Mouse (Mus musculus) MEL (cell line): ENCODE results near the gene Trmt5. TPM values are rescaled to one million over a fixed set of nuclear protein-coding genes. Genes with fewer than 3 reads are reported as not detected.

Source experiments
- DNase-seq: peaks from one replicate; pipeline ENCODE4 v3.0.0; 2011; ENCODE audit warnings: low read depth, low spot score
- H3K27ac ChIP-seq: 2 replicates; pipeline ENCODE4 v1.5.1; 2012; ENCODE audit warnings: low read depth, mild to moderate bottlenecking, control low read depth, low read length, moderate library complexity; ENCODE audit not compliant: control insufficient read depth
- H3K27me3 ChIP-seq, 2 experiments: fragments of 150-350 bp in 1 of 2; sonication (generic) in 1 of 2; 2 replicates each; pipeline ENCODE4 v1.6.1; 2012; ENCODE audit warnings: low read length in 2 of 2, mild to moderate bottlenecking in 2 of 2, improper control_type of control experiment in 1 of 2, moderate library complexity in 1 of 2; ENCODE audit not compliant: insufficient read depth in 2 of 2, control insufficient read depth in 1 of 2
- H3K36me3 ChIP-seq, 2 experiments: 2 replicates each; pipeline ENCODE4 v1.6.1; 2012 to 2014; ENCODE audit warnings: low read length in 2 of 2, improper control_type of control experiment in 1 of 2, inconsistent platforms in 1 of 2, mild to moderate bottlenecking in 1 of 2; ENCODE audit not compliant: insufficient read depth in 2 of 2, control insufficient read depth in 1 of 2
- H3K4me1 ChIP-seq, 2 experiments: fragments of 150-350 bp in 1 of 2; sonication (generic) in 1 of 2; 2 replicates each; pipeline ENCODE4 v1.6.1; 2012; ENCODE audit warnings: low read length in 2 of 2, improper control_type of control experiment in 1 of 2, mild to moderate bottlenecking in 1 of 2; ENCODE audit not compliant: insufficient read depth in 2 of 2, control insufficient read depth in 1 of 2
- H3K4me3 ChIP-seq, 2 experiments: fragments of 150-350 bp in 1 of 2; sonication (generic) in 1 of 2; 2 replicates each; pipeline ENCODE4 v1.5.1; 2012; ENCODE audit warnings: low read depth in 2 of 2, low read length in 2 of 2, mild to moderate bottlenecking in 2 of 2, moderate library complexity in 2 of 2, control low read depth in 1 of 2, improper control_type of control experiment in 1 of 2; ENCODE audit not compliant: control insufficient read depth in 1 of 2, insufficient read depth in 1 of 2
- H3K79me2 ChIP-seq: 2 replicates; pipeline ENCODE4 v1.6.1; 2012; ENCODE audit warnings: mild to moderate bottlenecking, low read length, moderate library complexity; ENCODE audit not compliant: control insufficient read depth, poor library complexity, insufficient read depth
- H3K9ac ChIP-seq: 2 replicates; pipeline ENCODE4 v1.6.1; 2012; ENCODE audit warnings: low read depth, mild to moderate bottlenecking, control low read depth, low read length, moderate library complexity; ENCODE audit not compliant: control insufficient read depth, poor library complexity, severe bottlenecking
- H3K9me3 ChIP-seq: fragments of 150-350 bp; sonication (generic); replicated peaks from 2 replicates; pipeline ENCODE4 v1.6.1; 2012; ENCODE audit warnings: mild to moderate bottlenecking, low read length, improper control_type of control experiment, moderate library complexity; ENCODE audit not compliant: insufficient read depth
- BHLHE40 ChIP-seq: IDR thresholded peaks from 2 replicates; pipeline ENCODE4 v1.6.1; 2012; ENCODE audit warnings: low read depth, mild to moderate bottlenecking, inconsistent platforms, low read length, improper control_type of control experiment, borderline replicate concordance
- CTCF ChIP-seq, 3 experiments: IDR thresholded peaks in 2 of 3; conservative IDR thresholded peaks in 1 of 3; 2 replicates each; pipeline ENCODE4 v1.5.1; 2011 to 2012; ENCODE audit warnings: low read length in 3 of 3, low read depth in 2 of 3, mild to moderate bottlenecking in 2 of 3, improper control_type of control experiment in 1 of 3, inconsistent platforms in 1 of 3, mixed read lengths in 1 of 3, moderate library complexity in 1 of 3; ENCODE audit not compliant: control insufficient read depth in 1 of 3, insufficient read depth in 1 of 3, poor library complexity in 1 of 3, severe bottlenecking in 1 of 3
- E2F4 ChIP-seq: IDR thresholded peaks from 2 replicates; pipeline ENCODE4 v1.6.1; 2011; ENCODE audit warnings: low read depth, low read length, improper control_type of control experiment, borderline replicate concordance
- EP300 ChIP-seq, 2 experiments: IDR thresholded peaks; 2 replicates each; pipeline ENCODE4 v1.6.1; 2011; ENCODE audit warnings: improper control_type of control experiment in 2 of 2, low read length in 2 of 2, low read depth in 1 of 2, mild to moderate bottlenecking in 1 of 2
- GABPA ChIP-seq: IDR thresholded peaks from 2 replicates; pipeline ENCODE4 v1.6.1; 2012; ENCODE audit warnings: low read depth, mild to moderate bottlenecking, inconsistent platforms, low read length, improper control_type of control experiment, moderate library complexity
- GATA1 ChIP-seq: IDR thresholded peaks from 2 replicates; pipeline ENCODE4 v1.6.1; 2011; ENCODE audit warnings: low read depth, low read length, improper control_type of control experiment
- HCFC1 ChIP-seq: IDR thresholded peaks from 2 replicates; pipeline ENCODE4 v1.6.1; 2012; ENCODE audit warnings: low read depth, mild to moderate bottlenecking, inconsistent platforms, low read length, improper control_type of control experiment, moderate library complexity
- JUND ChIP-seq: IDR thresholded peaks from 2 replicates; pipeline ENCODE4 v1.6.1; 2011; ENCODE audit warnings: low read depth, mild to moderate bottlenecking, improper control_type of control experiment, low read length
- MAFK ChIP-seq: IDR thresholded peaks from 2 replicates; pipeline ENCODE4 v1.6.1; 2011; ENCODE audit warnings: low read depth, mild to moderate bottlenecking, low read length, improper control_type of control experiment, borderline replicate concordance
- MYC ChIP-seq: IDR thresholded peaks from 2 replicates; pipeline ENCODE4 v1.6.1; 2011; ENCODE audit warnings: low read depth, mild to moderate bottlenecking, low read length, improper control_type of control experiment, moderate library complexity
- NELFE ChIP-seq: IDR thresholded peaks from 2 replicates; pipeline ENCODE4 v1.6.1; 2011; ENCODE audit warnings: low read depth, low read length, improper control_type of control experiment
- NRF1 ChIP-seq: IDR thresholded peaks from 2 replicates; pipeline ENCODE4 v1.6.1; 2014; ENCODE audit warnings: low read depth, mild to moderate bottlenecking, inconsistent platforms, low read length, improper control_type of control experiment, moderate library complexity; ENCODE audit not compliant: poor library complexity, insufficient read depth, severe bottlenecking
- POLR2AphosphoS2 ChIP-seq: IDR thresholded peaks from 2 replicates; pipeline ENCODE4 v1.6.1; 2011; ENCODE audit warnings: low read length, improper control_type of control experiment
- POLR2AphosphoS5 ChIP-seq: IDR thresholded peaks from 2 replicates; pipeline ENCODE4 v1.6.1; 2012; ENCODE audit warnings: low read depth, borderline replicate concordance, mild to moderate bottlenecking, inconsistent platforms, low read length, moderate library complexity, mixed read lengths
- RCOR1 ChIP-seq: IDR thresholded peaks from 2 replicates; pipeline ENCODE4 v1.6.1; 2012; ENCODE audit warnings: low read depth, mild to moderate bottlenecking, inconsistent platforms, low read length, improper control_type of control experiment
- SIN3A ChIP-seq: IDR thresholded peaks from 2 replicates; pipeline ENCODE4 v1.6.1; 2012; ENCODE audit warnings: low read length, improper control_type of control experiment, inconsistent platforms
- TAL1 ChIP-seq: IDR thresholded peaks from 2 replicates; pipeline ENCODE4 v1.6.1; 2012; ENCODE audit warnings: mild to moderate bottlenecking, inconsistent platforms, low read length, moderate library complexity, mixed read lengths
- TCF12 ChIP-seq: IDR thresholded peaks from 2 replicates; pipeline ENCODE4 v1.6.1; 2014; ENCODE audit warnings: low read depth, mild to moderate bottlenecking, inconsistent platforms, low read length, improper control_type of control experiment, moderate library complexity
- USF1 ChIP-seq: IDR thresholded peaks from 2 replicates; pipeline ENCODE4 v1.6.1; 2014; ENCODE audit warnings: low read depth, mild to moderate bottlenecking, inconsistent platforms, low read length, improper control_type of control experiment, moderate library complexity
- USF2 ChIP-seq, 2 experiments: IDR thresholded peaks; 2 replicates each; pipeline ENCODE4 v1.6.1; 2011 to 2012; ENCODE audit warnings: improper control_type of control experiment in 2 of 2, low read length in 2 of 2, borderline replicate concordance in 1 of 2, inconsistent platforms in 1 of 2, low read depth in 1 of 2, mild to moderate bottlenecking in 1 of 2; ENCODE audit not compliant: insufficient read depth in 1 of 2
- ZC3H11A ChIP-seq: IDR thresholded peaks from 2 replicates; pipeline ENCODE4 v1.6.1; 2012; ENCODE audit warnings: low read depth, mild to moderate bottlenecking, inconsistent platforms, low read length, improper control_type of control experiment
- ZNF384 ChIP-seq: IDR thresholded peaks from 2 replicates; pipeline ENCODE4 v1.6.1; 2012; ENCODE audit warnings: low read depth, mild to moderate bottlenecking, inconsistent platforms, low read length, improper control_type of control experiment
- polyA plus RNA-seq, 2 experiments: library from polyadenylated mRNA; stranded (reverse) in 1 of 2; unstranded in 1 of 2; fragments of >175 nt in 1 of 2; fragments of >200 nt in 1 of 2; gene quantifications; 2 replicates each; pipeline versions ENCODE4 v1.2.1 to v1.2.4; 2012; ENCODE audit warnings: low replicate concordance in 2 of 2, low read depth in 1 of 2; ENCODE audit not compliant: insufficient read length in 2 of 2, insufficient read depth in 1 of 2, missing spikeins in 1 of 2
- total RNA-seq: library from RNA; depleted of rRNA; stranded (reverse); fragments of 300-350 nt; gene quantifications from 2 replicates; pipeline ENCODE4 v1.2.3, GENCODE M21; 2012

The Trmt5 gene
- total and polyA plus RNA-seq, 3 experiments = 24.0 to 28.1 TPM; not detected in 1

DNA sequence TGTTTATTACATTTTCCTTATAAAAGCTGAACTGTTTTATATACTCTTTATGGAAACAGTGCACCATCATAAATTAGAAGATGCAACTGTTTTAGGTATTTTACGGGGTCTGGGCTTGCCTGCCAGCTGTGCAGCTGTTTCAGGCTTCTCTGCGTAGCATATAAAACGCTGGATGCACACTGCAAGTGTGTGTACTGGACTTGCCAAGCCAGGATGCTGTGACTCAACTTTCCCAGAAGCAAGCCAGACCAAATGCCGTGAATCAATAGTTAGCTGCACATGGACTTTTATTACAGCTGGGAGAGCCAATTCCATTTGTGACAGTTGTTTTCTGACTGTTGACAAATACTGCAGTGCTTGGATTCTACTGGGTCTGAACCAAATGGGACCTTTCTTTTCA, 16.6 kb downstream of the Trmt5 start:
- Histone ChIP-seq H3K27me3 (no peaks in the 10 kb centered on the region), H3K9me3 (no peaks in the 10 kb centered on the region), H3K36me3 (no peaks in the 10 kb centered on the region; a peak in 1 of 4 replicates), H3K4me3 (no peak overlapping the region), H3K4me1 (no peaks in the 10 kb centered on the region), H3K79me2 (no peaks in the 10 kb centered on the region), H3K9ac (no peak overlapping the region), H3K27ac (no peak overlapping the region)
- no peak for DNase-seq
- TF ChIP-seq EP300 (IDR thresholded peaks at IDR 0.05; ENCODE audit: low read depth in 1 of 2, low read length in 2 of 2) (no peak), GATA1 (no peak), BHLHE40 (no peak), GABPA (no peak), NELFE (no peak), NRF1 (no peak), ZNF384 (no peak), TAL1 (no peak), USF1 (no peak), TCF12 (no peak), POLR2AphosphoS2 (no peak), E2F4 (no peak), MAFK (no peak), ZC3H11A (no peak), POLR2AphosphoS5 (no peak)

DNA sequence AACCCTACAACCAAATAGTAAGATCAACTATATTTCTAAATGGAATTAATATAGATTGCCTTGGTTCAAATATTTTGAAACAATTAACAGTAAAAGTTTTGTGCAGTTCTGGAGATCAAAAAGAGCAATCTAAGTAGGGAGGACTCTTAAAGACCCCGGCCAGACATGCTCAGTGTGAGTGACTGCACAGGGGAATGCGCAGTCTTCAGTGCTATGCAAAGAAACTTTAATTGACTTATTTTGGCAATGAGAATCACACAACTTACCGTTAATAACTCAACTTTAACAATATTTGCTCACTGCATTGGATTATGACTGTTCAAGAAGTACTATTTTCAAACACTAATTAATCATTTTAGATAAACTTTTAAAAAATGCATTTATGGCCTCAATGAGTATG, 17.0 kb downstream of the Trmt5 start:
- Histone ChIP-seq H3K27me3 (no peaks in the 10 kb centered on the region), H3K79me2 (no peaks in the 10 kb centered on the region), H3K27ac (no peak overlapping the region), H3K4me1 (no peaks in the 10 kb centered on the region), H3K9ac (no peak overlapping the region)
- DNase-seq = no peak
- no peak for TF ChIP-seq USF2 (IDR thresholded peaks at IDR 0.05; ENCODE audit: borderline replicate concordance in 1 of 2, insufficient read depth in 1 of 2, low read depth in 1 of 2, low read length in 2 of 2)
- no peak for TF ChIP-seq MYC
- TF ChIP-seq POLR2AphosphoS5 = no peak
- no peak for TF ChIP-seq CTCF (IDR thresholded peaks at IDR 0.05 in 2 of 3, conservative IDR thresholded peaks at IDR 0.05 in 1 of 3; ENCODE audit: control insufficient read depth in 1 of 3, insufficient read depth in 1 of 3, low read depth in 2 of 3, low read length in 3 of 3, poor library complexity in 1 of 3, severe bottlenecking in 1 of 3)
- TF ChIP-seq TCF12 = no peak
- no peak for TF ChIP-seq SIN3A
- no peak for TF ChIP-seq JUND
- no peak for TF ChIP-seq RCOR1
- TF ChIP-seq HCFC1 = no peak
- TF ChIP-seq, all 39 proteins: peak for 0
- no peak overlapping the region for H3K4me3 ChIP-seq
- no peaks in the 10 kb centered on the region; a peak in 1 of 4 replicates for H3K36me3 ChIP-seq
- H3K9me3 ChIP-seq = no peaks in the 10 kb centered on the region
